Mouse (Mus musculus): ENCODE measurements around the gene Rpf2. TPM values are rescaled to one million over a fixed set of nuclear protein-coding genes. Genes with fewer than 3 reads are reported as not detected.

The Rpf2 gene
- polyA plus RNA-seq, 1 experiment from 2014 or later: 65.9 TPM

GRCm38 (mm10) chr10:40189689-40190088, 57.1 kb downstream of the Rpf2 start:
- WGBS: 78% methylated on average over 2 of the region's 2 CpGs
- no peak for ATAC-seq (ENCODE audit: low FRiP score, low read depth)

DNA sequence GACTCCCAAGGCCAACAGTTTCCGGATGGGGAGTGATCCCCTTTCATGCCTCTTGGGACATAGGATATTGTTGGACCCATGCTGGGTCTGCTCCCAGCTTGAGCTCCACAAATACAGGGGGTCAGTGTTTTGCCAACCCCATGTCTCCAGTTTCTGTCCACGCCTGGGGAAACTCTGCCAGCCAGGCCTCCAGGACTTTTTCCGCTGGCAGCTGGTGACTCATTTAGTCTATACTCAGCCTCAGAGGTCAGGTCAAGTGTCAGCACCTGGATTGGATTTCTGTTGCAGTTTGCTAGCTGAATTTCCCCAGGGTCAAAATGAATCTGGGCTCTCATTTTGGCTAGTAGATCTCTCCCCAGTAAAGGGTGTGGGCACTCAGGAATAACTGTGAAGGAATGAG, 58.0 kb downstream of the Rpf2 start:
- no peak overlapping the region for H3K4me2 ChIP-seq (replicated peaks)
- no peaks in the 10 kb centered on the region for H3K36me3 ChIP-seq
- H3K27ac ChIP-seq: no peak overlapping the region
- no peak overlapping the region for H3K4me3 ChIP-seq
- peaks cover 16% of the 10 kb centered on the region for H3K4me1 ChIP-seq
- WGBS: 65% methylated on average over 3 of the region's 3 CpGs
- no peak for ATAC-seq (ENCODE audit: low FRiP score, low read depth)
- no peaks in the 10 kb centered on the region for H3K9me3 ChIP-seq
- no peak overlapping the region for H3K9ac ChIP-seq
- H3K27me3 ChIP-seq: no peaks in the 10 kb centered on the region

More at GRCm38 (mm10) chr10:40189689-40190088, 57.1 kb downstream of the Rpf2 start:
- Histone ChIP-seq H3K4me1 (peaks cover 16% of the 10 kb centered on the region), H3K9ac (no peak overlapping the region), H3K27me3 (no peaks in the 10 kb centered on the region), H3K36me3 (no peaks in the 10 kb centered on the region), H3K27ac (no peak overlapping the region), H3K9me3 (no peaks in the 10 kb centered on the region), H3K4me3 (no peak overlapping the region), H3K4me2 (replicated peaks) (no peak overlapping the region)

DNA sequence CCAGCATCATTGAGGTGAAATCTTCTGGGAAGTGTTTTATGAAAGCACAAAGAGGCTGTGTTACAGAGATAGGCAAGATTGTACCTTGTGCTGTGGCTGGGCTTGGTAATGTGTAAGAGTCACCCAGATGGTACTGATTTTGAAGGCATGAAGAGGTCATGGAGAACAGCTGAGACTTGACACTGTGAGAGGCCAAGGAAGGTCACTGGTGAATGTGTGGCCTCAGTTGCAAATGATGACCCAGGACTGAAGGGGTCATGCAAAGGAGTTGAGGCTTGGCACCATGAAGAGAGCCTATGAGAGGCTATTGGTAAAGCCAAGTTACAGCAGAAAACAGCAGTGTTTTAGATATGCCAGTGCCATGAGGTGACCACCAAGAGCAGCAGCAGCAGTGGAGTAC, 60.9 kb downstream of the Rpf2 start:
- no peaks in the 10 kb centered on the region for H3K4me1 ChIP-seq
- H3K4me3 ChIP-seq: no peak overlapping the region
- no peak overlapping the region for H3K27ac ChIP-seq
- H3K9ac ChIP-seq: no peak overlapping the region
- no peak for ATAC-seq (ENCODE audit: low FRiP score, low read depth)
- no peaks in the 10 kb centered on the region for H3K9me3 ChIP-seq
- H3K36me3 ChIP-seq: no peaks in the 10 kb centered on the region
- H3K4me2 ChIP-seq (replicated peaks): no peak overlapping the region
- H3K27me3 ChIP-seq: no peaks in the 10 kb centered on the region

GRCm38 (mm10) chr10:40180011-40180410, 66.8 kb downstream of the Rpf2 start:
- Histone ChIP-seq H3K36me3 (no peaks in the 10 kb centered on the region), H3K27me3 (no peaks in the 10 kb centered on the region), H3K27ac (no peak overlapping the region), H3K4me1 (no peaks in the 10 kb centered on the region), H3K4me2 (replicated peaks) (no peak overlapping the region), H3K9ac (no peak overlapping the region), H3K4me3 (no peak overlapping the region), H3K9me3 (no peaks in the 10 kb centered on the region)
- no peak for ATAC-seq (ENCODE audit: low FRiP score, low read depth)
- 86% methylated on average over 2 of the region's 2 CpGs for WGBS

GRCm38 (mm10) chr10:40179142-40179541, 67.7 kb downstream of the Rpf2 start:
- H3K27ac ChIP-seq: no peak overlapping the region
- no peak overlapping the region for H3K4me3 ChIP-seq
- no peak overlapping the region for H3K4me2 ChIP-seq (replicated peaks)
- H3K4me1 ChIP-seq: no peaks in the 10 kb centered on the region
- ATAC-seq (ENCODE audit: low FRiP score, low read depth): no peak
- H3K27me3 ChIP-seq: no peaks in the 10 kb centered on the region
- no peaks in the 10 kb centered on the region for H3K9me3 ChIP-seq
- 95% methylated on average over 5 of the region's 5 CpGs for WGBS
- no peaks in the 10 kb centered on the region for H3K36me3 ChIP-seq
- no peak overlapping the region for H3K9ac ChIP-seq

GRCm38 (mm10) chr10:40177323-40177962, 69.4 kb downstream of the Rpf2 start:
- H3K27ac ChIP-seq: no peak overlapping the region
- no peaks in the 10 kb centered on the region for H3K36me3 ChIP-seq
- ATAC-seq (ENCODE audit: low FRiP score, low read depth): no peak
- no peaks in the 10 kb centered on the region for H3K27me3 ChIP-seq
- no peaks in the 10 kb centered on the region for H3K4me1 ChIP-seq
- no peak overlapping the region for H3K4me3 ChIP-seq
- WGBS: 39% methylated on average over 6 of the region's 6 CpGs
- H3K9ac ChIP-seq: no peak overlapping the region
- no peak overlapping the region for H3K4me2 ChIP-seq (replicated peaks)
- H3K9me3 ChIP-seq: no peaks in the 10 kb centered on the region

Other genes starting within 250 kb of the Rpf2 start
- gene Mfsd4b1, start 221.8 kb downstream of the Rpf2 start, polyA plus RNA-seq (2015; fragmentation: Nextera tagmentation; extraction: Ambion mirVana): 0.15 and 0.41 TPM in 2 replicates
- gene Slc16a10, start 104.8 kb downstream of the Rpf2 start, polyA plus RNA-seq (2015; fragmentation: Nextera tagmentation; extraction: Ambion mirVana): 7.9 and 10.0 TPM in 2 replicates
- 113 and 114 TPM in 2 replicates for gene Gtf3c6, start 11.1 kb upstream of the Rpf2 start, polyA plus RNA-seq (2015; fragmentation: Nextera tagmentation; extraction: Ambion mirVana)
- gene Amd1, start 55.1 kb upstream of the Rpf2 start, polyA plus RNA-seq (2015; fragmentation: Nextera tagmentation; extraction: Ambion mirVana): 56.9 and 60.1 TPM in 2 replicates
- 12.2 and 12.3 TPM in 2 replicates for gene Cdk19, start 92.5 kb upstream of the Rpf2 start, polyA plus RNA-seq (2015; fragmentation: Nextera tagmentation; extraction: Ambion mirVana)

Data from limb, embryonic 13.5 days (tissue).